Mouse (Mus musculus): ENCODE results near the gene 9130213A22Rik. TPM values are rescaled to one million over a fixed set of nuclear protein-coding genes. Genes with fewer than 3 reads are reported as not detected.
"Not testable (repeated sequence)": the region's sequence is repeated elsewhere in the genome, so short reads cannot be mapped to it uniquely, and the experiment has no call there.

The 9130213A22Rik gene
- polyA plus RNA-seq, 1 experiment from 2014 or later: 0.51 TPM

GRCm38 (mm10) chr11:69098762-69099091, 23.7 kb downstream of the 9130213A22Rik start:
- peaks cover 40% of the 10 kb centered on the region for H3K4me1 ChIP-seq

GRCm38 (mm10) chr11:69098039-69098761, 24.2 kb downstream of the 9130213A22Rik start:
- no peak overlapping the region for H3K9ac ChIP-seq
- ATAC-seq (ENCODE audit: insufficient number of reproducible peaks, low FRiP score, low TSS enrichment, low read depth): no peak
- no peaks in the 10 kb centered on the region for H3K27me3 ChIP-seq
- H3K4me2 ChIP-seq (replicated peaks): peak overlapping the region; percentile 68
- H3K36me3 ChIP-seq: peaks cover 28% of the 10 kb centered on the region
- peak overlapping the region; percentile 60 for H3K4me3 ChIP-seq (replicated peaks)
- 24% methylated on average over 8 of the region's 8 CpGs for WGBS
- H3K27ac ChIP-seq (replicated peaks): peak overlapping the region; percentile 97
- H3K4me1 ChIP-seq: peaks cover 40% of the 10 kb centered on the region
- no peaks in the 10 kb centered on the region for H3K9me3 ChIP-seq (replicated peaks)

More at GRCm38 (mm10) chr11:69098762-69099091, 23.7 kb downstream of the 9130213A22Rik start:
- WGBS: 0% methylated on average over 19 of the region's 19 CpGs
- Histone ChIP-seq H3K4me2 (replicated peaks) (peak overlapping the region; percentile 68), H3K36me3 (peaks cover 34% of the 10 kb centered on the region), H3K4me3 (replicated peaks) (peak overlapping the region; percentile 60), H3K9ac (peak overlapping the region; percentile 53), H3K9me3 (replicated peaks) (no peaks in the 10 kb centered on the region), H3K27ac (replicated peaks) (peak overlapping the region; percentile 97), H3K27me3 (no peaks in the 10 kb centered on the region)
- no peak for ATAC-seq (ENCODE audit: insufficient number of reproducible peaks, low FRiP score, low TSS enrichment, low read depth)

GRCm38 (mm10) chr11:69096987-69097900, 25.1 kb downstream of the 9130213A22Rik start:
- Histone ChIP-seq H3K4me1 (peaks cover 40% of the 10 kb centered on the region), H3K27me3 (no peaks in the 10 kb centered on the region), H3K27ac (replicated peaks) (peak overlapping the region; percentile 97), H3K36me3 (peaks cover 25% of the 10 kb centered on the region), H3K4me3 (replicated peaks) (peak overlapping the region; percentile 60), H3K9me3 (replicated peaks) (no peaks in the 10 kb centered on the region), H3K4me2 (replicated peaks) (peak overlapping the region; percentile 68), H3K9ac (peak overlapping the region; percentile 12; the same call in 1 of the 2 replicates)
- ATAC-seq (ENCODE audit: insufficient number of reproducible peaks, low FRiP score, low TSS enrichment, low read depth): peak; percentile 70
- WGBS: 3% methylated on average over 29 of the region's 29 CpGs

GRCm38 (mm10) chr11:69096360-69096986, 25.9 kb downstream of the 9130213A22Rik start:
- peaks cover 24% of the 10 kb centered on the region for H3K36me3 ChIP-seq
- H3K9ac ChIP-seq: peak overlapping the region; percentile 59
- H3K4me3 ChIP-seq (replicated peaks): peak overlapping the region; percentile 60
- 6% methylated on average over 9 of the region's 9 CpGs for WGBS
- no peaks in the 10 kb centered on the region for H3K9me3 ChIP-seq (replicated peaks)
- H3K27me3 ChIP-seq: no peaks in the 10 kb centered on the region
- H3K4me2 ChIP-seq (replicated peaks): peak overlapping the region; percentile 68
- no peak for ATAC-seq (ENCODE audit: insufficient number of reproducible peaks, low FRiP score, low TSS enrichment, low read depth)
- H3K4me1 ChIP-seq: peaks cover 42% of the 10 kb centered on the region
- H3K27ac ChIP-seq (replicated peaks): peak overlapping the region; percentile 97

GRCm38 (mm10) chr11:69095511-69096231, 26.7 kb downstream of the 9130213A22Rik start:
- under 1% methylated on average over 27 of the region's 27 CpGs for WGBS
- H3K27me3 ChIP-seq: no peaks in the 10 kb centered on the region
- no peaks in the 10 kb centered on the region for H3K9me3 ChIP-seq (replicated peaks)
- H3K4me3 ChIP-seq (replicated peaks): peak overlapping the region; percentile 60
- peak overlapping the region; percentile 59 for H3K9ac ChIP-seq
- H3K4me1 ChIP-seq: peaks cover 45% of the 10 kb centered on the region
- H3K4me2 ChIP-seq (replicated peaks): peak overlapping the region; percentile 68
- H3K36me3 ChIP-seq: peaks cover 23% of the 10 kb centered on the region
- peak overlapping the region; percentile 97 for H3K27ac ChIP-seq (replicated peaks)
- ATAC-seq (ENCODE audit: insufficient number of reproducible peaks, low FRiP score, low TSS enrichment, low read depth): no peak

- Histone ChIP-seq H3K4me3 (replicated peaks) (peak within 1 kb of the TSS; percentile 60), H3K9ac (peak within 1 kb of the TSS; percentile 59), H3K27ac (replicated peaks) (peak within 1 kb of the TSS; percentile 97), H3K9me3 (replicated peaks) (no peaks in the 10 kb centered on the region), H3K36me3 (peaks cover 28% of the 10 kb centered on the region), H3K27me3 (no peaks in the 10 kb centered on the region), H3K4me1 (peaks cover 45% of the 10 kb centered on the region), H3K4me2 (replicated peaks) (peak within 1 kb of the TSS; percentile 68)
- peak; percentile 92 for ATAC-seq (ENCODE audit: insufficient number of reproducible peaks, low FRiP score, low TSS enrichment, low read depth)
- under 1% methylated on average over 37 of the region's 37 CpGs for WGBS
These were observed 27.5 kb downstream of the 9130213A22Rik start, which contains the start of gene Per1 for GRCm38 (mm10) chr11:69094697-69095429. Per1 (plus strand) TSS chr11:69095217.

GRCm38 (mm10) chr11:69093856-69094255, 28.5 kb downstream of the 9130213A22Rik start:
- H3K4me3 ChIP-seq (replicated peaks); H3K27me3 ChIP-seq; H3K4me2 ChIP-seq (replicated peaks); ATAC-seq (ENCODE audit: insufficient number of reproducible peaks, low FRiP score, low TSS enrichment, low read depth); H3K9ac ChIP-seq; H3K9me3 ChIP-seq (replicated peaks): not testable (repeated sequence)
- peaks cover 32% of the 10 kb centered on the region for H3K36me3 ChIP-seq
- WGBS: 80% methylated on average over 7 of the region's 7 CpGs
- H3K27ac ChIP-seq (replicated peaks): peak overlapping the region; percentile 93
- peaks cover 46% of the 10 kb centered on the region for H3K4me1 ChIP-seq

- Histone ChIP-seq H3K4me3 (replicated peaks) (no peak overlapping the region), H3K4me2 (replicated peaks) (no peak overlapping the region), H3K4me1 (peaks cover 40% of the 10 kb centered on the region), H3K27me3 (no peaks in the 10 kb centered on the region), H3K27ac (replicated peaks) (no peak overlapping the region), H3K9me3 (replicated peaks) (no peaks in the 10 kb centered on the region), H3K9ac (no peak overlapping the region), H3K36me3 (peaks cover 32% of the 10 kb centered on the region)
- WGBS: 79% methylated on average over 4 of the region's 4 CpGs
- ATAC-seq (ENCODE audit: insufficient number of reproducible peaks, low FRiP score, low TSS enrichment, low read depth): no peak
These were observed 29.5 kb downstream of the 9130213A22Rik start for GRCm38 (mm10) chr11:69092871-69093270.

- 3% methylated on average over 3 of the region's 3 CpGs for WGBS
- H3K27ac ChIP-seq (replicated peaks): no peak overlapping the region
These were observed 30.0 kb downstream of the 9130213A22Rik start for GRCm38 (mm10) chr11:69092386-69092751.

More at GRCm38 (mm10) chr11:69092386-69092751, 30.0 kb downstream of the 9130213A22Rik start:
- Histone ChIP-seq H3K4me1 (peaks cover 39% of the 10 kb centered on the region), H3K9me3 (replicated peaks) (no peaks in the 10 kb centered on the region), H3K36me3 (peaks cover 32% of the 10 kb centered on the region), H3K27me3 (no peaks in the 10 kb centered on the region), H3K9ac (no peak overlapping the region), H3K4me2 (replicated peaks) (no peak overlapping the region), H3K4me3 (replicated peaks) (no peak overlapping the region)
- no peak for ATAC-seq (ENCODE audit: insufficient number of reproducible peaks, low FRiP score, low TSS enrichment, low read depth)

Data from embryonic facial prominence, embryonic 15.5 days (tissue).